In genomic region chr2:77313846-77314245, GRCm38 (mm10) we compare ENCODE assay signal across 11 mouse cellular contexts.
"Had no signal": no experiment of that assay in that cellular context is flagged by ENCODE, and none has a peak within 500 bp of the region (broad histone marks: within the 10 kb centered on the region; RNA-seq: fewer than 3 reads in every experiment).

No protein-coding gene starts in this region.

- H3K9ac ChIP-seq: limb, embryonic 13.5 days; liver, embryonic 14.5 days; midbrain, embryonic 12.5 days had no signal

- H3K4me3 ChIP-seq: limb, embryonic 13.5 days; midbrain, embryonic 12.5 days had no signal

- DNase-seq: kidney, adult 9 months; kidney, postnatal 36 days; left cerebral cortex, postnatal 4 days; lung, adult 18-20 months; right cerebral cortex, postnatal 14 days; thymus, adult 2 months; thymus, postnatal 25 days had no signal

- H3K9me3 ChIP-seq: limb, embryonic 13.5 days; midbrain, embryonic 12.5 days had no signal

- H3K4me2 ChIP-seq: limb, embryonic 13.5 days; midbrain, embryonic 12.5 days had no signal

- H3K4me1 ChIP-seq: limb, embryonic 13.5 days had no signal

- H3K27ac ChIP-seq: kidney, postnatal 0 days; limb, embryonic 13.5 days; liver, embryonic 14.5 days; midbrain, embryonic 12.5 days had no signal

- H3K27me3 ChIP-seq: limb, embryonic 13.5 days; midbrain, embryonic 12.5 days had no signal

- H3K36me3 ChIP-seq: limb, embryonic 13.5 days; midbrain, embryonic 12.5 days had no signal
